Mouse (Mus musculus) Patski (cell line): ENCODE measurements around the gene Syngr1. TPM values are rescaled to one million over a fixed set of nuclear protein-coding genes. Genes with fewer than 3 reads are reported as not detected.

ENCODE experiments used
- ATAC-seq: fragments of 100-300 bp; one replicate; pipeline ENCODE4 v1.8.0; 2021
- CTCF ChIA-PET: fragments of 350-600 bp; sonication (Branson Sonifier 250); formaldehyde crosslinking; loops from one replicate; lab custom pipeline; 2022; ENCODE audit warnings: inconsistent platforms; lab: Charles Lee
- POLR2A ChIA-PET: fragments of 350-600 bp; sonication (Branson Sonifier 250); formaldehyde crosslinking; loops from one replicate; lab custom pipeline; 2022; ENCODE audit warnings: antibody characterized with exemption, inconsistent platforms; lab: Charles Lee
- DNase-seq: peaks from one replicate; pipeline ENCODE4 v3.0.0-alpha.2; 2011; ENCODE audit warnings: low read depth, low spot score
- H3K27me3 ChIP-seq: fragments of 371-371 bp; one replicate; pipeline ENCODE4 v1.5.1; 2021
- CTCF ChIP-seq: fragments of 100-300 bp; IDR thresholded peaks from one replicate; pipeline ENCODE4 v1.5.1; 2021
- in situ Hi-C: fragments of 300-500 bp; cut with MboI; formaldehyde crosslinking; loops from 3 replicates; pipeline ENCODE4 v1.11.1; 2018; ENCODE audit warnings: low pct_unique_long_range_greater_than_20kb, mixed read lengths
- polyA plus RNA-seq: library from polyadenylated mRNA; unstranded; gene quantifications from one replicate; pipeline ENCODE4 v1.2.3, GENCODE M21; 2021

Gene Syngr1
- polyA plus RNA-seq, 1 experiment from 2014 or later, result 91.6 TPM

- no peaks in the 10 kb centered on the region for H3K27me3 ChIP-seq
- TF ChIP-seq CTCF, result no peak
- in situ Hi-C loops, result no loop called here
- DNase-seq (no peak), ATAC-seq (peak; percentile 45)
- CTCF ChIA-PET, result interaction anchor here (0.7 to 1.5 kb wide), 6 partner anchors 12 to 69 kb away, joined by 3 to 5 read pairs (median 4); partner anchors contain the start of gene Syngr1
- POLR2A ChIA-PET, result interaction anchor here (0.7 to 1.0 kb wide), 2 partner anchors 21 to 58 kb away, joined by 3 read pairs; no protein-coding TSS in a partner anchor
Measured at GRCm38 (mm10) chr15:80159286-80159901, 68.3 kb downstream of the Syngr1 start.

DNA sequence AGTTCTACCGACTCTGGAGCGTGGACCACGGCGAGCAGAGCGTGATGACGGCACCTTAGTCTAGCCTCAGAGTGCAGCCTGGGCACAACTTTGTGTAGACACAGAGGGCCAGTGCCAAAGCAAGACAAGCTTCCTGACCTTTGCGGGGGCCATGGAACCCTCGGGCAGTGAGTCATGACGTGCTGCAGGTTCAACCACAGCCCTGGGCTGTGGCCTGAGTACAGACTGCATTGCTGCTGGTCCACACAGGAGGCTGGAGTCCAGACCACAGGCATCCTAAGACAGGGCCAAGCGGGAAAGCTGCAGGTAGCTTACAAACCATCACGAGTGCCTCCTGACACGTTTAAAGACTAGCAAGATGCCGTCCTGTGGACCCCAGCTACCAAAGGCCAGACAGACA, 69.1 kb downstream of the Syngr1 start:
- no peak for DNase-seq
- ATAC-seq, result no peak
- CTCF ChIA-PET, result interaction anchor here (1.4 to 1.5 kb wide), 3 partner anchors 11 to 69 kb away, joined by 4 to 5 read pairs (median 5); partner anchors contain the start of gene Syngr1
- TF ChIP-seq CTCF, result no peak
- POLR2A ChIA-PET, result interaction anchor here (0.9 kb wide), 1 partner anchor 14 kb away, joined by 3 read pairs; the partner anchor contains the start of gene Mgat3
- in situ Hi-C loops, result no loop called here
- H3K27me3 ChIP-seq, result no peaks in the 10 kb centered on the region

DNA sequence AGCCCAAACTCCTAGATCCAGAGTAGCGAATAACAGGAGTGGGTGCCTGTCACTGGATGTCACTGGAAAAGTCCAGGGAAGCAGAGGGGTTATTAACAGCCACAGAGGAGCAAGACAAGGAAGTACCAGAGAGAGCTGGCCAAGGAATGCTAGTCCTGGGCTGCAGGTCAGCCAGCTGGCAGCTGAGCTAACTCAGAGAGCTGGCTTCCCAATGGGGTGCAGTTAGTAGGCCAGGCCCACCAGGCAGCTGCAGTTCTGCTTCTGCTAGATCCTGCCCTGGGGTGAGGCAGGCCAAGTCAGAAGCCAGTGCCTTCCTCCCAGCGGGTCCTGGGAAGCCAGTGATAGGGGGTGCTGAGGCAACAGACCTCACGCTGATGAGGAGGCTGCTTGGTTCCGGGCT, 69.6 kb downstream of the Syngr1 start:
- in situ Hi-C loops, result no loop called here
- no peaks in the 10 kb centered on the region for H3K27me3 ChIP-seq
- no peak for DNase-seq
- ChIA-PET POLR2A (interaction anchor here (0.9 kb wide), 1 partner anchor 13 kb away, joined by 3 read pairs; the partner anchor contains the start of gene Mgat3), CTCF (interaction anchor here (1.5 kb wide), 2 partner anchors 20 to 70 kb away, joined by 4 to 5 read pairs; partner anchors contain the start of gene Syngr1)
- ATAC-seq, result no peak
- TF ChIP-seq CTCF, result no peak

DNA sequence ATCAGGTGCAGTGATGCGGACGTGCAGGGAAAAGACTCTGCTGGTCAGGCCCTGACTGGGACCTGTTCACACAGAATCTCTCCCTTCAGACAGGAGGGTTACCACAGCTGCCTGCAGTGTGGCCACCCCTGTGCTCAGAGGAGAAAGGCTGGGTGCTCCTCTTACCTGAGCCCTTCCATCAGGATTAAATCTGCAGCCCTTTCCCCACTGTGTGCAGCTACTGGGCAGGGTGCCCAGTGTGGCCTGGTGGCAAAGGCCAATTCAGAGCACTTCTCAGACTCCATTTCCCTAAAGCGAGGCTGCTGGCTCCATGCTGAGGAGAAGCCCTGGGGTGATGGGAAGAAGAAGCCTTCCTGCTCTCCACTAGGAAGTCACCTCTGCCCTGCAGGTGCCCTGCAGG, 70.1 kb downstream of the Syngr1 start:
- in situ Hi-C loops, result no loop called here
- DNase-seq, result no peak
- CTCF ChIA-PET, result interaction anchor here (1.2 kb wide), 1 partner anchor 70 kb away, joined by 3 read pairs; the partner anchor contains the start of gene Syngr1
- no peaks in the 10 kb centered on the region for H3K27me3 ChIP-seq
- POLR2A ChIA-PET, result interaction anchor here (0.9 kb wide), 1 partner anchor 13 kb away, joined by 3 read pairs; the partner anchor contains the start of gene Mgat3
- TF ChIP-seq CTCF, result no peak
- ATAC-seq, result no peak

- no peak for DNase-seq
- in situ Hi-C loops, result no loop called here
- ChIA-PET CTCF (interaction anchor here (1.2 kb wide), 1 partner anchor 72 kb away, joined by 3 read pairs; the partner anchor contains the start of gene Syngr1), POLR2A (interaction anchor here (0.8 to 1.3 kb wide), 2 partner anchors 29 to 39 kb away, joined by 3 read pairs; partner anchors contain the start of gene Tab1)
- H3K27me3 ChIP-seq, result no peaks in the 10 kb centered on the region
- TF ChIP-seq CTCF, result no peak
- no peak for ATAC-seq
Measured at GRCm38 (mm10) chr15:80162401-80162964, 71.3 kb downstream of the Syngr1 start.

DNA sequence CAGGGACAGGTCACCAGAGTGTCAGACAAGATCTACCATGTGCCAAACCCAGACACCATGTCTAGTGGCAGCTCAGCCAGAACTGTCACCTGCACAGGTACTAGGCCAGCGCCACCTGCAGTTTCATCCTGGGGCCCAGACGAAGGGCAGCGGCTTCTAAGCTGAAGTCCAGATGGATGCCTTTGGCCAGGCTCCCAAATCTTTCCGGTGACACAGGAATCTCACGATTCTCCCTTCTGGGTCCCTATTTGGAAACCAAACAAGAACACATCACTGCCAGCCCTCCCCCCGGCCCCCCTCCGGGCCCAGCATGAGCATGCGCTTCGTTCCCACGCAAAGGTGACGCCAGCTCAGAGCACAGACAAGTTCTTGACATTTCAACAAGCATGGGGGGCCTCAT, 72.1 kb downstream of the Syngr1 start:
- no peaks in the 10 kb centered on the region for H3K27me3 ChIP-seq
- DNase-seq (no peak), ATAC-seq (no peak)
- no peak for TF ChIP-seq CTCF
- in situ Hi-C loops, result no loop called here
- POLR2A ChIA-PET, result interaction anchor here (1.3 kb wide), 1 partner anchor 39 kb away, joined by 3 read pairs; no protein-coding TSS in a partner anchor
- CTCF ChIA-PET, result no interaction called here

GRCm38 (mm10) chr15:80163716-80164115, 72.6 kb downstream of the Syngr1 start:
- no peak for TF ChIP-seq CTCF
- DNase-seq (no peak), ATAC-seq (no peak)
- H3K27me3 ChIP-seq, result no peaks in the 10 kb centered on the region
- POLR2A ChIA-PET, result interaction anchor here (1.3 kb wide), 1 partner anchor 38 kb away, joined by 3 read pairs; no protein-coding TSS in a partner anchor
- in situ Hi-C loops, result no loop called here
- CTCF ChIA-PET, result no interaction called here

DNA sequence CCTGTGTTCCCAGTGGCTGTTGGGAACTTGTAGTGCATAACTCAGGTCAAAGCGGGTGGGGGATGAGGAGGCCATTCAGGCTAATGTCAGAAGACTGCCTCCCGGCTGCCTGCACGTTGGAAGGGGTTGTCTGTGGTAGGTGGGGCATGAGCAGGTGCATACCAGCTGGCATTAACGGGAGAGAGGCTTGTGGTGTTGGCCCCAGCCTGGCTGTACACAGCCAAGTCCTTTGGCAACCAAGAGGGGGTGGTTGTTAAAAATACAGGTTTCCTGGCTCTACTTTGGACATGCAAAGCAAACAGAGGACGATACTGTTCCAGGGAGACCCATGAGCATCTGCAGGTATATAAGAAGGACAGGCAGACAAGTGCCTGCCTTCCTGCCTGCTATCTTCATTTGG, 74.3 kb downstream of the Syngr1 start:
- POLR2A ChIA-PET, result no interaction called here
- CTCF ChIA-PET, result no interaction called here
- no peak for TF ChIP-seq CTCF

More for the DNA sequence above, 74.3 kb downstream of the Syngr1 start:
- in situ Hi-C loops, result no loop called here
- DNase-seq (no peak), ATAC-seq (no peak)
- H3K27me3 ChIP-seq, result no peaks in the 10 kb centered on the region

Other genes starting within 250 kb of the Syngr1 start
- gene Apobec3, start 199.7 kb upstream of the Syngr1 start, polyA plus RNA-seq, result 10.5 TPM
- gene Cbx7, start 120.2 kb upstream of the Syngr1 start, polyA plus RNA-seq, result 8.9 TPM
- gene Pdgfb, start 76.4 kb upstream of the Syngr1 start, polyA plus RNA-seq, result 96.5 TPM
- gene Rpl3, start 534 bp downstream of the Syngr1 start, polyA plus RNA-seq, result 938 TPM
- gene Tab1, start 41.8 kb downstream of the Syngr1 start, polyA plus RNA-seq, result 32.3 TPM
- gene Mgat3, start 82.4 kb downstream of the Syngr1 start, polyA plus RNA-seq, result 41.0 TPM
- 18.4 TPM for gene Mief1, start 142.7 kb downstream of the Syngr1 start, polyA plus RNA-seq
- not detected for gene AC140267.1, start 144.5 kb downstream of the Syngr1 start, polyA plus RNA-seq
- gene Atf4, start 163.8 kb downstream of the Syngr1 start, polyA plus RNA-seq, result 403 TPM
- 51.7 TPM for gene Rps19bp1, start 173.0 kb downstream of the Syngr1 start, polyA plus RNA-seq
- 0.03 TPM for gene Cacna1i, start 195.9 kb downstream of the Syngr1 start, polyA plus RNA-seq